Mouse (Mus musculus): ENCODE data around the gene Xpnpep3. TPM values are rescaled to one million over a fixed set of nuclear protein-coding genes. Genes with fewer than 3 reads are reported as not detected.
"Not testable (repeated sequence)": the region's sequence is repeated elsewhere in the genome, so short reads cannot be mapped to it uniquely, and the experiment has no call there.

Gene Xpnpep3
- total RNA-seq, 2 experiments from 2014 or later, result 6.5 to 6.7 TPM

DNA sequence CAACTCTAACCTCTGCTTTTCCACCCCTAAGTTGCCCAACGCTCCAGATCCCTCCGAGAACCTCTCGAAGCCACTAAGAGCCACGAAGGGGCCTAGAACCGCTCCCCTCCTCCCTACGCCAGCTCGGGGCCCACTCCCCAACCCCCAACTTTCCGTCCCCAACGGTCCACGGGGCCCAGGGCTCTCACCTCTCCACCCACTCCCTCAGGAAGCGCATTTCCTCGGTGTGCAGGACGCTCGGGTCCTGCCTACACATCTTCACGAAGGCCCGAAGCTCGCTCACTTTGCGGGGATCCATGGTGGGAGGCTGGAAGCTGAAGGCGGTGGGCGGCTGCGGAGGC, 671 bp upstream of the Xpnpep3 start:
- no peak for DNase-seq

DNA sequence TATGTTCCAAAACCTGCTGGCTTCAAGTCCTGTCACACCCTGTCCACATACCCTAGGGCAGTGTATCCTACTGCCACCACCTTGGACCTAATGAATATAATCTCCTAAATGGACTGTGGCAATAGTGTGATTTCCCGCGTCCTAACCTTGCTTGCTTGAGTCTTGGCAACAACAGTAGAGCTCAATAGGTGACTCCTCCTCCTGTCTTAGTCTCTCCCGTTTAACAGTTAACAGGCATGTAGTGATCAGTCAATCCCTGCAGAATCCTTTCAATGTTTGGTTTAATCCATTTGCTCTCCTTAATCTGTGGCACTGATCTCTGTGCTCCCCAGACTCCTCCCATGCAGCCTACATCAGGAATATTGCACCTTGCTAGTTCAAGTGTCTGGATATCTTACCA, 5.1 kb downstream of the Xpnpep3 start:
- DNase-seq, result no peak

DNA sequence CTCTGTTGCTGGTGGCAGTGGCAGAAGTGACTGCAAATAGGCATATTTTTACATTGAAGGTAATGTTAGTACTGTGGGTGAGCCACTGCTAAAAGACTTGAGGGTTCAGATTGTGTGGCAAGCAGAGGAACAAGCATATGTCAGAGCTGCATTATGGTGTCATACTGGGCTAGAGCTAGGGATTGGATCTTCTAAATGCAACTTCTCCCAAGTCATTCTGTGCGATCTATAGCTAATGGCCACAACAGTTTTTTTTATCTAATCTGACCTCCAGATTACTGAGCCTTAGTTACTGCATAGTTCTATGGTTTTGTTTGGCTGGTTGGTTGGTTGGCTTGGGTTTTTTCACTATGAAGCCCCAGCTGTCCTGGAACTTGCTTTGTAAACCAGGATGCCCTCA, 8.3 kb downstream of the Xpnpep3 start, which contains the start of gene Dnajb7:
TSS of gene Dnajb7 (minus strand) at position 101 of the 400 bp plus-strand sequence.
- no peak for DNase-seq

DNA sequence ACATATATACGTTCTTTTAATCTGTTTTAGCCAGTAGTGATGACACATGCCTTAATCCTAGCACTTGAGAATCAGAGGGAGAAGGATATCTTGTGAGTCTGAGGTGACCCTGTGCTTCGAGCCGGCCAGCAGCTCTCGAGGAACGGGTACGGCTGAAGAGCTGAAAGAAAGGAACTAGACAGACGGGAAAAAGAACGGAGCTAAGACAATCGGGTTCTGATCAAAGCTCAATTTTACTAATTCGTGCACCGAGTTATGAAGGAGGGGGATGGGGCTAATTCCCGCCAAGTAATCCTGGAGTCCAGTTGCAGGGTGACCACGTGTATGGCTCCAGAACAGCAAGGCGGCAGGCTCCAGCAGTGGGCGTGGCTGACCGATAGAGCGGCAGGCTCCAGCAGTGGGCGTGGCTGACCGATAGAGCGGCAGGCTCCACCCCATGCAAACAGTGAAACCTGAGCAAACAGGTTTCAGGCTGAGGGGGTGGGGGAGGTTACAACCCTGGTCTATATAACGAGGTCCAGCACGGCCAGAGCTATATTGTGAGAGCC, 16.9 kb downstream of the Xpnpep3 start:
- DNase-seq, result peak; percentile 63

DNA sequence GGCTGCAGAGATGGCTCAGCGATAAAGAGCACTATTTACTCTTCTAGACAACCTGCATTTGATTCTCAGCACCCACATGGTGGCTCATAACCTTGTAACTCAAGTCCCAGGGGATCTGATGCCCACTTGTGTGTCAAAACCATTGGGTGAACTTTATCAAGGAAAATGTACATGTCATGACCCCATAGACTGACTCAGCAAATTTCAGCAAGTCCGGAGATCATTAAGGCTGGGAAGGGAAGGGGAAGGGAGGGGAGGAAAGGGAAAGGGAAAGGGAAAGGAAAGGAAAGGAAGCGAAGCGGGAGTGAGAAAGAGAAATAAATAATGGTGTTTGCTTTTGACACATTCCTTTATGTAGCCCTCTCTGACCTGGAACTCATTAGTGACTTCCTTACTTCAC, 18.1 kb downstream of the Xpnpep3 start:
- no peak for DNase-seq

DNA sequence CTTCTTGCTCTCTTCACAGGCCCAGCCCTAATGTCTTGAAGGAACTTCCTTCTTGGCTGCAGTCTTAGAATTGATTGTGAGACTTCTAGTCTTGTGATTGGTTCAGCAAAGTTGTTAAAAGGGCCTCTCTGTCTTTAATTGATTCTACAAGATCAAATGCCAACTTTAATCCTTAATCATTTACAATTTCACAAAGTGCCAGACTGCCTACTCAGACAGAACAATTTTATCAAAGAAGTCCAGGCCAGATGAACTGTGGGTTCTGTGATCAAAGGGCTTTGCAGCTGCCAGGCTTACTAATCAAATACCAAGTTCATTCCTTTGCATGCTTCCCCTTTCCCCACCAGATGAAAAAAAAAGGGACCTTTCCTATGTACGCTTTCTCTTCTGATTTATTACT, 21.5 kb downstream of the Xpnpep3 start:
- no peak for DNase-seq

DNA sequence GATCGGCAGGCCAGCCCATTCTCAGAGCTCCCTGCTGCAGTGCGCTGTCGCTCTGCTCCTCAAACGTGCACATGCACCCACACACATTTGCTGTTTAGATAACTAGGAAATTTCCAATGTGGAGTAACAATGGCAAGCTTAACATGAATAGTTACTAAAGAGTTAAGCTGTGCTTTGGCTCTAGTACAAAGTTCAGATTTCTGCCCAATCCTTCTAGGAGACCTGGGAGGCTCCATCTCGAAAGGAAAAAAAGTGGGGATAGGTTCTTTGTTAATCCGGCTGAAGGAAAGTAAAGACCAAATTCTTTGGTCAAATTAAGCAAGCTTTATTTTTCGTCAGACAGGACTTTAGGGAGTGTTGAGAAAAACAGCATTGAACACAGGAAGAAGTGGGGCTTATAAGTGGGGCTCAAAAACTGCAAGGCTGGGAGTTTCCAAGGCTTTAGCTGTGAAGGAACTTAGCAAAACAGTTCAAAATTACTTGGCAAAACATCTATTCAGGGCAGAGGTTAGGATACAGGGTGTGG, 22.3 kb downstream of the Xpnpep3 start:
- DNase-seq, result no peak

DNA sequence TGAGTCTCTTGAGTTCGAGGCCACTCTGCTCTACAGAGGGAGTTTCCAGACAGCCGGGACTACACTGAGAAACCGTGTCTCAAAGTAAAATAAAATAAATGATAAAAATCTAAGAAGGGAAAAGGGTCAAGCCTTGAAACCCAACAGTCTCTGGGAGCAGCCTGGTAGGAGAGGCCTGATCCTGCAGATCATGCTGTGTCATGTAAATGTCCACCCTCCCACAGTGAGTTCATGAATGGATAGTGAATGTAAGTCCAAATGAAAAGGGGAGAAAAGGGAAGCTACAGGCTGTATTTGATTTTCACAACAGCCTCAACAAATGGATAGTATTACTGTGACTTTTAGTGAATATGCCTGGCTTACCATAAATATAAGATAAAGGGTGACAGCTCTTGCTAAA, 25.4 kb downstream of the Xpnpep3 start:
- DNase-seq, result no peak

DNA sequence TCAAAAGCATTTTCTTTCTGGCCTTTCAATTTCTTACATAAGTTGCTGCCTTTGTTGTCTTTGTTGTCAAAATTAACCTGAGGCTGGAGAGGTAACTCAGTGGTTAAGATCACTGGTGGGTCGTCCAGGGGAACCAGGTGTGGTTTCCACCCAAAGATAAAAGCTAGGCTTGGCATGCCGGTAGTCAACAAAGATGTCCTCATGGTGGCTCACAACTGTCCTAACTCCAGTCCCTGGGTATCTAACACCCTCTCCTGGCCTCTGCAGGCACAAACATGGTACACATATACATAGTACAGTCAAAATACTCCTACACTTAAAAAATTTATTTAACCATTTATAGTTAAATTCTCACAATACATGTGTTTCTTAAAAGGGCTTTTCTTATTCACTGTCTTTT, 28.0 kb downstream of the Xpnpep3 start:
- no peak for DNase-seq

DNA sequence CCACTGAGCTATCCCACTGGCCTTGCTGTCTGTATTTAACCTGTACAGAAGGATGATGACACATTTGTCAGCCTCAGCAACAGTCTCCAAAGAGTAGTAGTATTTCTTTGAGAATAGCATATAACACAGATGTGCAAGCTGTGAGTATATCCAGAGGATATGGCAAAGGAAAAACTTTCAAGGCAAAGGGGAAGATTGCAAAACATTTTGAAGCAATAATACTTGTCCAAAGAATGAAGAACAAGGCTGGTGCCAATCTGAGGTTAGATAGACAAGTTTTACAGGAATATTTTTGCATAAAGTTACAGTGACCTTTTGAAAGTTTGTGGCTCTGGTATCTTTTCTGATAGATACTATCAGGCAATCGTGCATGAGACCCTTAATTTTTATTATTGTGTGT, 31.3 kb downstream of the Xpnpep3 start:
- no peak for DNase-seq

DNA sequence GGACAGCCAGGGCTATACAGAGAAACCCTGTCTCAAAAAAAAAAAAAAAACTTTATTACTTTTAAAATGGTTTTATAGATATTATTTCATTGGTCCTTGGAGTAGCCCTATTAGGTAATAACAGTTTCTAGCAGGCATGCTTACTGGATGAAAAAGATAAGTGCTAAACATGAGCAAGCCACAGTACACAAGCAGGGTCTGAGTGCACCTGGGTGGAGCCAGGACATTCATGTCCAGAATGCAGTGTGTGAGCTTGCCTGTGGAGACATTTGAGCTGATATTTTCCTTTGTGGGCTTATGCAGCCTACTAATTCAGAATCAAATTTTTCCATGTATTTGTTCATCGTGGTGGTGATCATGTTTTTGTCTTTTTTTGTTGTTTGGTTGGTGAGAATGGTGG, 38.4 kb downstream of the Xpnpep3 start:
- no peak for DNase-seq

DNA sequence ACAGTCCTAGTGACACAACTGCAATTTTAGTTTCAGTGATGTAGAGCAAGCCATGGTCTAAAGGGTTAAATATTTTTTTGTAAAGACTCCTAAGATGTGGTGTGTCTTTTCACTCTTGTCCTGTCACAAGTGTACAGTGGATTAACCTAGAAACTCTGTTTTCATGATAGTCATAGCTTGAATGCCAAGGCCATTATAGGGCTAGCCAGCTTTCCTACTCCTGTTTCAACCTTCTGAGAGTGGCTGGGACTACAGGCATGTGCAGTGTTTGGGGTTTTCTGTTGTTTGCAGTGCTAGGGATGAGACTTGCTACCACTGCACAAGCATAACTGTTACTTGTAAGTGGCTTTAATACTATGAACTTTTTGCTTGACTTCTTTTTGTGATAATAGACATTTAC, 39.3 kb downstream of the Xpnpep3 start:
- DNase-seq, result no peak

DNA sequence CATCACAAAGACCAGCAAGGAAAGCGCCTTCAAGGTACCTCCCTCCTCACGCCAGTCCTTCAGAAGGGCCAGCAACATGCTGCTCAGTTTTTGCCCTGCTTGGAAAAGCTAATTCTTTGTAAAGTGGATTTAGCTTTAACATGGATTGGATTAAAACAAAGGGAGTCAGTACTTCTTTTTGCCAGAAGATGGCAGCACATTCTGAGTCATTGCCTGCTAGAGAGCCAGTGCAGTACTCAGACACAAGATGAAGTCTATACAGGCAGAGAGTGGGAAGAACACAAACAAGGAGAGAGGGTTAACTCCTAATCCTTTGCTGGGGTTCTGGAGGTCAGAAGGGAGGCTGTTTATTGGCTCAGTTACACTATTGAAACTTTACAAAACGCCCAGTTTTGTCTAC, 48.5 kb downstream of the Xpnpep3 start:
- DNase-seq, result no peak

DNA sequence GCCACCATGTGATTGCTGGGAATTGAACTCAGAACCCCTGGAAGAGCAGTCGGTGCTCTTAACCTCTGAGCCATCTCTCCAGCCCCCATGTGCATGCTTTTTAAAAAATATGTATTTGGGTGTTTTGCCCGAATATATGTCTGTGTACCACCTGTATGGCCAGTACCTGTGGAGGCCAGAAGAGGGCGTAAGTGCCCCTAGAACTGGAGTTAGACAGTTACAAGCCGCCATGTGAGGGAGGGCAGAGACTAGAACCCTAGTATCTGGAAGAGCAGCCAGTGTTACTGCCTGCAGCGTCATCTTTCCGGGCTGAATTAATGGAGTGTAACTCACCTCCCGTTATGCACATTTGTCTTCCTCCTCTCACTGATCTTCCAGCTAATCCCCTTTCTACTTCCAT, 61.6 kb downstream of the Xpnpep3 start:
- DNase-seq, result no peak

DNA sequence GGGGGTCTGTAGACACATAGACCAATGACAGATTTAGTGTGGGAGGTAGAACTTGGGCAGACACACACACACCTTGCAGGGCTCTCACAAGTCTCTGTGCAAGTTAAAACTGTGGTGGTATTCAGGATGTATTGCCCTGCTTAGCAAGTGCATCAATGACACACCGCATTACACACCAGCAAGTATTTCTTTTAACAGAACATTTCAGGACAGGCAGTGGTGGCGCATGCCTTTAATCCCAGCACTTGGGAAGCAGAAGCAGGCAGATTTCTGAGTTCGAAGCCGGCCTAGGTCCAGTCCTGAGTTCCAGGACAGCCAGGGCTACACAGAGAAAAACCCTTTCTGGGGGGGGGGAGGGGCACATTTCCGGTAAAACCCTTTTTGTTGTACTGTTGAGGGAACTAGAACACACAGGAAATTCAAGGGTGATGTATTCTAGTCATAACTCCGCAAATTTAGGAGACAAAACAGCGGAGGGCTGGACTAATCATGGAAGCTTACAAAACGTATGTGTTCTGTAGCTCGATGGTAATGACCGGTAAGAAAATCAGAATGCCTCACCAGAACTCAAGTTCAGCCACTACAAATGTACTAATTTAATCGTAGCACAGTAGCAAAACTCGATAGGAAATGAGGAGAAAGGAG, 65.2 kb downstream of the Xpnpep3 start:
- no peak for DNase-seq

DNA sequence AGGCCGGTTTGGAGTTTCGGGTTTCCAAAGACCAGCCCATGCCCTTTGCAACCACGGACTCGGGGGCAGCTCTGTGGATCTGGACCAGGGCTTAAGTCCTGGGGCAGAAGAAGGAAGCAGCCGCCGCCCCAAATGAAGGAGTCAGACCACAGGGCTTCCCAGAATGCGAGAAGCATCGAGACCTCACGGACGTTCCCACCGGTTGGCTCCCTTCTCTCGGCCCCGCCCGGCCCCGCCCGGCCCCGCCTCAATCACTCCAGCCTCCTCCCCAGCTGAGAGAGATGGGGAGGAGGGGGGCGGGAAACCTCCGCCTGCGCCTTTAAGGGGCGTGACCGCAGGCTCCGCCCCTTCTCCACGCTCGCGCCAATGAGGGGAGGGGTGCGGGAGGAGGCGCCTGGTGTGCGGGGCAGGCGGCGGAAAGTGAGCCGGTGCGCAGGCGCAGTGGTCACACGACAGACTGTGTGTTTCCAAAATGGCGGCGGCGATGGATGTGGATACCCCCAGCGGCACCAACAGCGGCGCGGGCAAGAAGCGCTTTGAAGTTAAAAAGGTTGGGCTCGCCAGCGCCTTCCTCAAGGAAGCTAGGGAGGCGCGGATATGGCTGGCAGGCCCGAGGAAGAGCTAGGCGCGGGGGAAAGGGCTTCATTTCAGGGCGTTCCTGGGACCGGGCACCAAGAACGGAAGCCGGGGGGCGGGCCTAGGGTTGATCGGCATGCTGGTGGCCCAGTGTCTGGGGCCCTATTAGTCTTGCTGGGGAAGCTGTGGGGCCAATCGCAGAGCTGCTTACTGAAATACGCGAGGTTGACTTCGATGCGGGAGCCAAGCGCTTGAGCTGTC, 66.2 kb downstream of the Xpnpep3 start, which contains the start of gene Rbx1:
TSS of gene Rbx1 (plus strand) at position 396 of the 837 bp plus-strand sequence.
- peak; percentile 99 for DNase-seq

DNA sequence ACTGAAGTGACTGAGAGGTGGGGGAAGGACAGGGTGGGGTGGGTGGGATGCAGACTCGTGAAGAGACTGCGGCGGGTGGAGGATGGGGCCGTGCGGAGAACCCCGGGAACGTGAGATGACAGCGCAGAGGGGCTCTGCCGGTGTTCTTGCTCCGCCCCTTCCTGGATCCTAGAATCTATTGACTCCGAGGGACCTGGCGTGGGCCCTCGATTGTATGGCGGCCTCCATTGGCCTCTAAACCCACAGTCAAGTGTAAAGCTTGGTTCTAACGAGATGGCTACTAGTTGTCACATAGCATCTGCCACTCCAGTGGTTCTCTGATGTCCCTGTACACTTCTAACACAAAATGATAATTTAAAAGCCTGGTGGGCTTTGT, 66.8 kb downstream of the Xpnpep3 start:
- DNase-seq, result no peak

DNA sequence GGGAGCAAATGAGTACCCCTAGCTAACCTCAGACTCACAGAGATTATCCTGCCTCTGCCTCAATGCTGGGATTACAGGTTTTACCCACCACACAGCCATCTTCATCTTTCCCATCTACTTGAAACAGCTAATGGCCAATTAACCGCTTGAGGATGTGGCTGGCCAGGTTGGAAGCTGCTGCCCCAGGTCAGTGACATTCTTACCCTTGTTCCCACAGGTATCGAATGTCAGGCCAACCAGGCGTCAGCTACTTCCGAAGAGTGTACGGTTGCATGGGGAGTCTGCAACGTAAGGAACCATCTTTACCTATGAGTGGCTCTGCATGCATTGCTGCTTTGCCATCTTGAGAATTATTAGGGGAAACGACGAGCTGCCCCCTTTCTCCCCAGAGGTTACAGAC, 70.8 kb downstream of the Xpnpep3 start:
- DNase-seq, result no peak

DNA sequence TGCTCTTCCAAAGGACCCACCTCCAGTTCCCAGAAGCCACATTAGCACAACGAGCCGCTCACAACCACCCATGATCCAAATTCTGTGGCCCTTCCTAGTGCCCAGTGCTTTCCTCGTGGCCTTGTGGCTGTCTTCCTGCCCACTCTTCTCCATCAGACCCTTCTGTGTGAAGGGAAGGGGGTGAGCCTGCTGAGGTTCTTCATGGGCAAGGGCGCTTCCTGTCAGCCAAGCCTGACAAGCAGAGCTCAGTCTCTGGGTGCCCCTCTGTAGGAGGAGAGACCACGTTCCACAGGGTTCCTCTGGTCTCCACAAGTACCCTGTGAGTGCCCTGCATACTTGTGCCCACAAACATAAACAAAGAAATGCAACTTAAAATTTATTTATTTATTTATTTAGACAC, 72.3 kb downstream of the Xpnpep3 start:
- DNase-seq, result no peak

DNA sequence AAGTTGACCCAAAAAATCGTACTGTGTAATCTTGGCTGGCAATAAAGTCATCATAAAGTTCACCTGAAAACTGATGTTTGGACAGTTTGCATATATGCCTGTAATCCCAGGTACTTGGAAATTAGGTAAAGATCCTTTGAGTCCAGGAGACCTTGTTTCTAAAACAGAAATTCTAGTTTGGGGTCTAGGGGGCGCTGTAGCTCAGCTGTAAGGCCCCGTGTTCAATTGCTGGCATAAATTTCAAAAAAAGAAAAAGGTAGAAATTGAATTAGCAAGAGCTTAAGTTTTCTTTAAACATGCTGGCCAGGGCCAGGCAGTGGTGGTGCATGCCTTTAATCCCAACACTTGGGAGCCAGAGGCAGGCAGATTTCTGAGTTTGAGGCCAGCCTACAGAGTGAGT, 75.7 kb downstream of the Xpnpep3 start:
- DNase-seq, result no peak

DNA sequence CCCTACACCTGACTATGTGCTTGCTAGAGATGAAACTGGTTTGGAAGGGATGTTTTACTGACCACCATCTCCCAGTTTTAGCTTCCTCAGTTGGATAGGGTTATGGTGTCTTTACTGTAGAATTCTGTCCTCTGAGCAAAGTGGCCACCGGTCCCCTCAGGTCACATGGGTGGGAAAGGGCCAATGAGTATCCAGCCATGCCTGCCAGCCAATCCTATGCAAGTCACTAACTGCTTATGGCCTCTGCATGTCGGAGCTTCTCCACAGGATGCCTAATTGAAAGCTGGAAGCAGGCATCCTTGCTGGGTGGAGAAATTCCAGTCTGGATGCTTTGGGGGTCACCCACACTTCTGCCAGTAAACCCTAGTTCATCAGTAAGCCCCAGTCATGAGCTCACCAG, 76.7 kb downstream of the Xpnpep3 start:
- DNase-seq, result no peak

DNA sequence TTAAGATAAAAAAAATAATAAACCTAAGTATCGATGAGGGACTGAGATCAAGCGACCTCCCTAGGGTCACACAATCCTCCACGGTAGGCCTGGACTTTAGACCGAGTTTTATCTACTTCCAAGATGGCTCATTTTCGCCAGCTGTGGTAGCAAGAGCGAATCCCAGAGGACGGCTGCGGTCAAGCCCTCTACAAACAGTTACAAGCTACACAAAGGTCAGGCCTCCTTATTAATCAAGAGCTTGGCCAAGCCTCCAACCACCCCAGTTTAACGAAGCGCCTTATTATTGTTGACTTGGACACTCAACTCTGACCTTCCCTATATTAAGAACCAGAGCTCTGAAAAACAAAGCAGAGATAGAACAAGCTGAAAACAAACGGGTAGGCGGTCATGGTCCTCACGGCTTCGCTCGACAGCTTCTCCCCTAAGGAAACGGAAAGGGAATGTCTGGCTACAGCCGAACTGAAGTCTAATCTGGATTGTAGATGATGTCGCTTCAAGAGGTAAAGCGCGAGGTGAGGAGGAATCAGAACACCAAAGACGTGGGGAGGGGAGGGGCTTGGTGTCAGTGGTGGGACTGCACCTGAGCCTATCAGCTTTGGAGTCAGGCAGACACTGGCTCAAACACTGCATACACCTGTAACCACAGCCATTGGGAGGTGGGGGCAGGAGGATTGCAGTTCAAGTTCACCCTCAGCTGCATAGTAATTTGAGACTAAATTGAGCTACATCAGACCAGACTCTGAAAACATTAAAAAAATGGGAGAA, 79.7 kb downstream of the Xpnpep3 start:
- DNase-seq, result no peak

DNA sequence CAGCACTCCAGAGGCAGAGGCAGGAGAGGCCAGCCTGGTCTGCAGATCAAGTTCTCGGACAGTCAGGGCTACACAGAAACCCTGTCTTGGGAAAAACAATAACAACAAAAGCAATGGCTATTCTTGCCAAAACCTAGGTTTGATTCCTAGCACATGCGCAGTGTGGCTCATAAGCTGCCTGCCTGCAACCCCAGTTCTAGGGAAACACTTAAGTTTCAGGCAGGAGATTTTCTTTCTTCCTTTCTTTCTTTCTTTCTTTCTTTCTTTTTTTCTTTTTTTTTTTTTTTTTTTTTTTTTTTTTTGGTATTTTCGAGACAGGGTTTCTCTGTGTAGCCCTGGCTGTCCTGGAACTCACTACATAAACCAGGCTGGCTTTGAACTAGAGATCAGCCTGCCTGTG, 80.3 kb downstream of the Xpnpep3 start:
- DNase-seq, result not testable (repeated sequence)
